Mouse (Mus musculus) small intestine, adult 2 months (tissue): ENCODE measurements around the gene Dis3.

ENCODE experiments used
- CTCF ChIP-seq: fragments of 200-500 bp; IDR thresholded peaks from 2 replicates; pipeline ENCODE4 v1.5.1; 2012; ENCODE audit warnings: low read depth, mild to moderate bottlenecking, control low read depth, inconsistent platforms, low read length, moderate library complexity, mixed read lengths; ENCODE audit not compliant: insufficient replicate concordance, insufficient read length; ENCODE audit errors: extremely low read depth
- POLR2A ChIP-seq: fragments of 200-500 bp; IDR thresholded peaks from 2 replicates; pipeline ENCODE4 v1.6.1; 2012; ENCODE audit warnings: low read depth, mild to moderate bottlenecking, control low read depth, inconsistent platforms, low read length, moderate library complexity

- TF ChIP-seq CTCF: no peak
- TF ChIP-seq POLR2A: no peak
Observed at GRCm38 (mm10) chr14:99129050-99129449, 29.5 kb upstream of the Dis3 start.
